Mouse (Mus musculus) left cerebral cortex, adult 8-10 months (tissue): ENCODE measurements around the gene Ccn6. TPM values are rescaled to one million over a fixed set of nuclear protein-coding genes. Genes with fewer than 3 reads are reported as not detected.
"Not testable (repeated sequence)": the region's sequence is repeated elsewhere in the genome, so short reads cannot be mapped to it uniquely, and the experiment has no call there.

Experiments used
- DNase-seq, 2 experiments: peaks; one replicate each; pipeline ENCODE4 v3.0.0; 2022; ENCODE audit warnings: low spot score in 2 of 2
- total RNA-seq, 4 experiments: library from RNA; stranded (reverse); gene quantifications; 2 replicates each; pipeline ENCODE4 v1.2.4; 2022

Ccn6 gene
- total RNA-seq: under 1 TPM in 3 of 4 experiments, not detected in 1; 0.35 to 0.59 (median 0.55) TPM

GRCm38 (mm10) chr10:39163694-39164093 lies at the start of gene Ccn6:
Ccn6 (minus strand) TSS chr10:39163794.
- no peak for DNase-seq

DNA sequence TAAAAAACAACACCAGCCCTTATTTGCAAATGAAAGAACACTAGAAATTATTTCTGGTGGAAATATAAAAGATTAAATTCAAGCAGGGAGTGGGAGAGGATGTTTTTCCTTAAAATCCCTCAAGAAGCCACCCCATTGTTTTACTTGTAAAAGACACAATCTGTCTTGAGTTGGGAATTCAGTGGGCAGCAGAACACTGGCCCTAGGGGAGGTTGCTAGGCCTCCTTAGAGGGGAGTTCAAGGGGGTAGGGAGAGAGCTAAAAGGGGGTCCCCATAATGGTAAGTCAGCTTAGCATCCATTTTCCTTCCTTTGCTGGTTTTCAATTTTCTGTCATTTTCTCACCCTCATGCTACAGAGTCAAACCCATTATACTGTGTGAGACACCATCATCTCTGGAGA lies 46.4 kb upstream of the Ccn6 start:
- no peak for DNase-seq

- DNase-seq: no peak
Observed at GRCm38 (mm10) chr10:39209161-39210025, 45.8 kb upstream of the Ccn6 start.

DNA sequence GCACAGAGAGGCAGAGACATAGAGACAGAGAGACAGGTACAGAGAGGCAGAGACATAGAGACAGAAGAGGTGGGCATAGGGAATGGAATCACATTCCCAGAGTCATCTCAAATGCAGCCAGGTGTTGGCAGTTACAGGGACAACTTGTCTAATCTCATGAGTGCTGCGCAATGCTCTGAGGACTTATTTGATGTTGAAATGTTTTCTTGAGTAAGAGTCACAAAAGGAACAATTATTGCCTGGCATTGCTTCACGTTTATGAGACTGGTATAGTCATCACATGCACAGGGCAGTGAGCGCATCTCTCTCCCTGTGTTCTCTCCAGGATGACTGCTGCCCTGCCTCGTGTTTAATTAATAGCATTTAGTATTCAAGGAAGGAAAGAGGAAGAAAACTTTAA lies 45.1 kb upstream of the Ccn6 start:
- DNase-seq: no peak

GRCm38 (mm10) chr10:39207310-39207855 lies 43.8 kb upstream of the Ccn6 start:
- DNase-seq: no peak

DNA sequence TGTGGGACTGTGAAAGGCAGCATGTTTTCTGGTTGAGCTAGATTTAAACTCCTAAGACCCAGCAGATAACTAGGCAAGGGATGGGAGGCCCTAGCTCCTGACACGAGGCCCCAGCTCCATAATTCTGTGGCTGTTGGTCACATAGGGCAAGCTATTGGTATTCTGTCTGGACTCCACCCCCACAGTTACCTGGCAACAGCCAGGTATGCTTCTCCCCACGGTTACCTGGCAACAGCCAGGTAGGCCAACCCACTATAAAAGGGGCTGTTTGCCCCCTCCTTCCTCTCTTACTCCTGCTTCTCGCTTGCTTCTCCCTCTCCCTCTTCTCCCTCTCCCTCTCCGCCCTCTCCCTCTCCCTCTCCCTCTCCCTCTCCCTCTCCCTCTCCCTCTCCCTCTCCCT lies 38.9 kb upstream of the Ccn6 start:
- no peak for DNase-seq

DNA sequence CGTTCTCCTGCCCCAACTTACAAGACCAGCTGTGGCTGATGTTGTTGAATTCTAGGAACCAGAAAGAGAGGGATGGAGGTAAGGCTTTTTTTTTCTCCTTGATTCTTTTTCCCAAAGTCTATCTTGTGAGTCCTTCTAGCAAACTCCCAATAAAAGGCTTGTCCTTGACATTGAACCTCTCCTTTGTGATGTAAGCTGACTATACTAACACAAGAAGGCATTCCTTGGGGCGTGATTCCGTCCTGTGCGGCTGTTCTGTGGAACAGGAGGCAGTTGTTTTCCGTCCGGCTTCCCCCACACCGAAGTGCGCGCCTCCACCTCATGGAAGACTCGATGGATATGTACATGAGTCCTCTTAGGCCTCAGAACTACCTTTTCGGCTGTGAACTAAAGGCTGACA lies 34.6 kb upstream of the Ccn6 start:
- DNase-seq: not testable (repeated sequence)

- DNase-seq: no peak
Observed at GRCm38 (mm10) chr10:39192673-39193072, 29.1 kb upstream of the Ccn6 start.

GRCm38 (mm10) chr10:39185545-39185906 lies 21.9 kb upstream of the Ccn6 start:
- no peak for DNase-seq

GRCm38 (mm10) chr10:39184864-39185544 lies 21.4 kb upstream of the Ccn6 start:
- DNase-seq: peak in 1 of 2 experiments; percentile 57

- DNase-seq: no peak
Observed at GRCm38 (mm10) chr10:39176981-39177380, 13.4 kb upstream of the Ccn6 start.

DNA sequence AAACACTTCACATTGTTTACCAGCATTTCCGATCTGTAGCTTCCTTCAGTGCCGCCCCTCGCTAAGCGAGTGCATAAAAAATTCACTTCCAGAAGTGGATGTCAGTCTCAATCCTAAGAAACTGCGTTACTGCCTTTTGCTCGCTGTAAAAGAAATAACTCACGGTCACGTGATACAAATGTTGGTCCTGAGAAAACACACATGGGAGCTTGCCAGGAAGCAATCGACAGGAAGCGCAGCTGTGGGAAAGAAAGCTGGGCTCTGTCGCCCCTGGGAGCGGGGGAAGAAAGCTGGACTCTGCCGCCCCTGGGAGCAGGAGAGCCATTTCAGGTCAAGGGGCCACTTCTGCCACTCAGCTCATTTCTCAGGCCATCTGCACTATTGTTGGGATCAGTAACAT lies 9.5 kb upstream of the Ccn6 start:
- no peak for DNase-seq

- no peak for DNase-seq
Observed at GRCm38 (mm10) chr10:39172540-39172931, 8.9 kb upstream of the Ccn6 start.

DNA sequence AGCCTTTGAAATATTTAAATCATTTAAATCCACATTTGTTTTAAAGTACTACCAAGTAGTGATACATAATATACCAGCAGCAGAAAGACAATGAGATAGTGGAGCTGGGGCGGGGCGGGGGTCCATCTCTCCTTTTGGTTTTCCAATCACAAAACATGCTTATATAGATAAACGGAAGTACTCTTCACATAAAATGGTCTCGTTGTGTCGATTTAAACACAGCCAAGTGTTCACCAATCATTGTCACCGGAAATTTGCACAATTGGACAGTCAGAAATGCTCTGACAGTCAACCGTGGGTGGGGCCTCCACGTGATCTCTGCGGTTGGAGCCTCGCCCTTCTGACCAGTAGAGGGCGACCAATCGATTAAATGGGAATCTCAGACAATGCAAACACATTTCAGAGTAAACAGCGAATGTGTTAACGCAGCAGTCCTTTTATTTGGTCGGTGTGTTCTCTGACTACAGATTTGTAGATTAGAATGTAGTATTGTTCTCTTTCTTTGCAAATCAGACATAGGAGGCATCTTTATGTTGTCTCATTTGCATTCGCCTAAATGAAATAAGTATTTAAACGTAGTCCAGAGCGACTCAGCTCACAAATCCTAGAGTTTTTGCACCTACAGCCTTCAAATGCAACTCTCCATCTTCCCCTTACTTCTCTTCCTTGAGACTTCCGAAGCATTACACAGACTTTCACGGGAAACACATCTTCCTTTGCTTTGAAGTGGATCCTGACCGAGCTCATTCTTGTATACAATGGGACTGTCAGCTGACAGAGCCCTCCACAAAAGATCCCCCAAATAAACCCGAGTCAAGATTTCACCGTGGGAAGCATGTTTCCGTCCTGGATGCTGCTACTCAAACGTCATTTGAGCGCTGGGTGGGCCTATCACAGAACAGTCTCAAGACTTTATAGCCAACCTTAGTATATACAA lies 8.3 kb upstream of the Ccn6 start:
- peak; percentile 76 to 90 for DNase-seq

GRCm38 (mm10) chr10:39171134-39171533 lies 7.5 kb upstream of the Ccn6 start:
- peak; percentile 89 to 91 for DNase-seq

- no peak for DNase-seq
Observed at GRCm38 (mm10) chr10:39170706-39171105, 7.1 kb upstream of the Ccn6 start.

GRCm38 (mm10) chr10:39170181-39170580 lies 6.6 kb upstream of the Ccn6 start:
- DNase-seq: peak; percentile 55 to 69

- no peak for DNase-seq
Observed at GRCm38 (mm10) chr10:39169642-39170041, 6.0 kb upstream of the Ccn6 start.

- DNase-seq: no peak
Observed at GRCm38 (mm10) chr10:39167611-39168010, 4.0 kb upstream of the Ccn6 start.

DNA sequence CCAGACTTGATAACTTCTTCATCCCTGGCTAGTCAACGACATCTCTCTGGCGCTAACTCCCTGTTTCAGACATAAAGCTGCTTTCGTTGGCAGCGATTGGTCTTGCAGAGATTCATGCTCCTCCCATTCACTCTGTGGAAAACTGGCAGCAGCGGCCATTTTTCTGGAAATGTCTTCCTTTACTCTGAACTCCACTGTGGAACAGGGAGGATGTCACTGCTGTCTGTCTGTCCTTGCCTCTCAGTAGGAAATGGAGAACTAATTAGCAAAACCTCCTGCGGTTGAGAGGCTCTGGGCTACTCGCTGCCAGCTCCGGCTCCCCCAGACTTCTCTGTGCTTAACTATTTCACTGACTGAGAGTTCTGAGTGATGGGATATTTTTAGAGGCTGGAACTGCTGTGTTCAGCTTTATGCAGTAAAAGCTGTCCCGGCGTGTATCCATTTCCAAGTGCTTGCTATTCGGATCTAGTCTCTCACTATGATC lies 2.1 kb upstream of the Ccn6 start:
- DNase-seq: no peak
